Mouse (Mus musculus) megakaryocyte, adult 5-6 weeks (primary cell): ENCODE data around the gene Mllt10. TPM values are rescaled to one million over a fixed set of nuclear protein-coding genes. Genes with fewer than 3 reads are reported as not detected.

Source experiments
- ATAC-seq: 2 replicates; pipeline ENCODE4 v1.8.0; 2016; ENCODE audit warnings: mild to moderate bottlenecking, inconsistent platforms; ENCODE audit not compliant: poor library complexity, severe bottlenecking
- total RNA-seq, 2 experiments: library from RNA; stranded (forward) in 1 of 2; stranded (reverse) in 1 of 2; fragments of 153-499, 151-499 nt in 1 of 2; fragments of 221-1000, 200-1000 nt in 1 of 2; gene quantifications; 2 replicates each; pipeline versions ENCODE4 v1.2.3 to v1.2.4; 2015 to 2017

Gene Mllt10
- total RNA-seq, 2 experiments from 2014 or later: 47.3 to 50.7 TPM

GRCm38 (mm10) chr2:18181631-18182030 lies 126.6 kb downstream of the Mllt10 start:
- ATAC-seq: no peak

- no peak for ATAC-seq
Observed at GRCm38 (mm10) chr2:18183079-18183478, 128.0 kb downstream of the Mllt10 start.

- ATAC-seq: no peak
Observed at GRCm38 (mm10) chr2:18188367-18188766, 133.3 kb downstream of the Mllt10 start.

GRCm38 (mm10) chr2:18195285-18195684 lies 140.2 kb downstream of the Mllt10 start:
- ATAC-seq: no peak

- ATAC-seq: no peak
Observed at GRCm38 (mm10) chr2:18195691-18196396, 140.8 kb downstream of the Mllt10 start.

GRCm38 (mm10) chr2:18201820-18202462 lies 146.9 kb downstream of the Mllt10 start:
- ATAC-seq: no peak

- ATAC-seq: no peak
Observed at GRCm38 (mm10) chr2:18202923-18203322, 147.9 kb downstream of the Mllt10 start.

GRCm38 (mm10) chr2:18205118-18205517 lies 150.1 kb downstream of the Mllt10 start:
- peak; percentile 85 for ATAC-seq

- ATAC-seq: no peak
Observed at GRCm38 (mm10) chr2:18206811-18207210, 151.8 kb downstream of the Mllt10 start.

- ATAC-seq: no peak
Observed at GRCm38 (mm10) chr2:18208578-18208977, 153.5 kb downstream of the Mllt10 start.

GRCm38 (mm10) chr2:18209211-18209823 lies 154.3 kb downstream of the Mllt10 start:
- no peak for ATAC-seq

GRCm38 (mm10) chr2:18209948-18210347 lies 154.9 kb downstream of the Mllt10 start:
- no peak for ATAC-seq

- no peak for ATAC-seq
Observed at GRCm38 (mm10) chr2:18214031-18214430, 159.0 kb downstream of the Mllt10 start.

- no peak for ATAC-seq
Observed at GRCm38 (mm10) chr2:18217867-18218266, 162.8 kb downstream of the Mllt10 start.

GRCm38 (mm10) chr2:18218500-18218899 lies 163.5 kb downstream of the Mllt10 start:
- ATAC-seq: no peak

GRCm38 (mm10) chr2:18219136-18219535 lies 164.1 kb downstream of the Mllt10 start:
- ATAC-seq: no peak

- no peak for ATAC-seq
Observed at GRCm38 (mm10) chr2:18219569-18219968, 164.5 kb downstream of the Mllt10 start.

GRCm38 (mm10) chr2:18228486-18229062 lies 173.5 kb downstream of the Mllt10 start:
- ATAC-seq: no peak

- ATAC-seq: no peak
Observed at GRCm38 (mm10) chr2:18229279-18229678, 174.2 kb downstream of the Mllt10 start.

- no peak for ATAC-seq
Observed at GRCm38 (mm10) chr2:18231143-18231542, 176.1 kb downstream of the Mllt10 start.

- no peak for ATAC-seq
Observed at GRCm38 (mm10) chr2:18232883-18233567, 178.0 kb downstream of the Mllt10 start.
